Mouse (Mus musculus): ENCODE measurements around the gene P2rx6. TPM values are rescaled to one million over a fixed set of nuclear protein-coding genes. Genes with fewer than 3 reads are reported as not detected.
"Not testable (repeated sequence)": the region's sequence is repeated elsewhere in the genome, so short reads cannot be mapped to it uniquely, and the experiment has no call there.

The P2rx6 gene
- polyA plus RNA-seq, 1 experiment = 0.25 TPM

DNA sequence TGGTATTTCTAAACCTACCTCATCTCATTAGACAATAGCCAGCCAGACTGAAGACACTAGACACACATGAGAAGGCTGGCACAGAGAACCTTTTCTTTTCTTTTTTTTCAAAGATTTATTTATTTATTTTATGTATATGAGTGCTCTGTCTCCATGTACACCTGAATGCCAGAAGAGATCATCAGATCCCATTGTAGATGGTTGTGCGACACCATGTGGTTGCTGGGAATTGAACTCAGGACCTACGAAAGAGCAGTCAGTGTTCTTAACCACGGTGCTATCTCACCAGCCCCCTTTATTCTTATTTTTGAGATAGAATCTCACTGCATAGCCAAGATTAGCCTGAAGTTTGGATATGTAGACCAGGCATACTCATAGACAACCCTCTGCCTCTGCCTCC lies 25.1 kb upstream of the P2rx6 start:
- H3K4me1 ChIP-seq (ENCODE audit: control insufficient read depth, insufficient read depth, low read length) = peaks cover 3% of the 10 kb centered on the region
- H3K4me3 ChIP-seq (ENCODE audit: low read depth, low read length) = no peak overlapping the region
- TF ChIP-seq POLR2A (IDR thresholded peaks at IDR 0.05; ENCODE audit: insufficient read depth, low read length) = no peak
- no peak for TF ChIP-seq EP300 (IDR thresholded peaks at IDR 0.05; ENCODE audit: insufficient read depth, low read depth, low read length)
- no peak for TF ChIP-seq CTCF (IDR thresholded peaks at IDR 0.05; ENCODE audit: low read depth, low read length)
- no peak overlapping the region for H3K9ac ChIP-seq (ENCODE audit: low read depth, poor library complexity, severe bottlenecking)
- H3K27ac ChIP-seq (ENCODE audit: insufficient read depth, low read length) = no peak overlapping the region
- H3K27me3 ChIP-seq (ENCODE audit: control insufficient read depth, insufficient read depth, low read length, poor library complexity, severe bottlenecking) = no peaks in the 10 kb centered on the region
- no peaks in the 10 kb centered on the region for H3K9me3 ChIP-seq (replicated peaks; ENCODE audit: control insufficient read depth, insufficient read depth, low read length, poor library complexity, severe bottlenecking)
- H3K36me3 ChIP-seq (ENCODE audit: control insufficient read depth, insufficient read depth, low read length, poor library complexity, severe bottlenecking) = no peaks in the 10 kb centered on the region

DNA sequence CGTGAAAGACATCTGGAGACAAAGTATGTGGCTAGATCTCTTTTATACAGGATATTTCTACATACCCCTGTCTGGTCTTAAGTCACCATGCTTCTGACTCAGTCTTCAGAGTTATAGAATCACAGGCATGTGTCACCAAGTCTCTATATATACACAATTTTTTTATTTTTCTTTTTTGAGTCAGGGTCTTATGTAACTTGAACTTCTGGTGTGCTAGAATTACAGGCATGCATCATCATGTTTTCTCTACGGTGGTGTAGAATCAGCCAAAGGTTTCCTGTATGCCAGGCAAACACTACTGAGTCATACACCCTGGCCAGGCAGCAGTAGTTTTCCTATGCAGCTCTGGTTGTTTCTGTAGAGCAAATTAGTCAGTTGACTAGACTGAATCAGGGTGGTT lies 19.1 kb upstream of the P2rx6 start:
- TF ChIP-seq POLR2A (IDR thresholded peaks at IDR 0.05; ENCODE audit: insufficient read depth, low read length) (no peak), EP300 (IDR thresholded peaks at IDR 0.05; ENCODE audit: insufficient read depth, low read depth, low read length) (no peak)
- Histone ChIP-seq H3K27ac (ENCODE audit: insufficient read depth, low read length) (no peak overlapping the region), H3K4me3 (ENCODE audit: low read depth, low read length) (no peak overlapping the region), H3K27me3 (ENCODE audit: control insufficient read depth, insufficient read depth, low read length, poor library complexity, severe bottlenecking) (no peaks in the 10 kb centered on the region), H3K9ac (ENCODE audit: low read depth, poor library complexity, severe bottlenecking) (no peak overlapping the region), H3K4me1 (ENCODE audit: control insufficient read depth, insufficient read depth, low read length) (no peaks in the 10 kb centered on the region), H3K36me3 (ENCODE audit: control insufficient read depth, insufficient read depth, low read length, poor library complexity, severe bottlenecking) (no peaks in the 10 kb centered on the region), H3K9me3 (replicated peaks; ENCODE audit: control insufficient read depth, insufficient read depth, low read length, poor library complexity, severe bottlenecking) (no peaks in the 10 kb centered on the region)

GRCm38 (mm10) chr16:17552837-17553236 lies 8.8 kb upstream of the P2rx6 start:
- Histone ChIP-seq H3K9me3 (replicated peaks; ENCODE audit: control insufficient read depth, insufficient read depth, low read length, poor library complexity, severe bottlenecking) (no peaks in the 10 kb centered on the region), H3K4me3 (ENCODE audit: low read depth, low read length) (no peak overlapping the region), H3K27me3 (ENCODE audit: control insufficient read depth, insufficient read depth, low read length, poor library complexity, severe bottlenecking) (no peaks in the 10 kb centered on the region), H3K4me1 (ENCODE audit: control insufficient read depth, insufficient read depth, low read length) (no peaks in the 10 kb centered on the region), H3K36me3 (ENCODE audit: control insufficient read depth, insufficient read depth, low read length, poor library complexity, severe bottlenecking) (no peaks in the 10 kb centered on the region), H3K9ac (ENCODE audit: low read depth, poor library complexity, severe bottlenecking) (no peak overlapping the region), H3K27ac (ENCODE audit: insufficient read depth, low read length) (no peak overlapping the region)
- no peak for TF ChIP-seq EP300 (IDR thresholded peaks at IDR 0.05; ENCODE audit: insufficient read depth, low read depth, low read length)
- no peak for TF ChIP-seq CTCF (IDR thresholded peaks at IDR 0.05; ENCODE audit: low read depth, low read length)
- TF ChIP-seq POLR2A (IDR thresholded peaks at IDR 0.05; ENCODE audit: insufficient read depth, low read length) = no peak

GRCm38 (mm10) chr16:17553910-17554685 lies 7.6 kb upstream of the P2rx6 start:
- TF ChIP-seq EP300 (IDR thresholded peaks at IDR 0.05; ENCODE audit: insufficient read depth, low read depth, low read length) = peak; percentile 37; the same call in 1 of the 2 replicates
- no peak for TF ChIP-seq CTCF (IDR thresholded peaks at IDR 0.05; ENCODE audit: low read depth, low read length)
- Histone ChIP-seq H3K4me3 (ENCODE audit: low read depth, low read length) (peak overlapping the region; percentile 46), H3K36me3 (ENCODE audit: control insufficient read depth, insufficient read depth, low read length, poor library complexity, severe bottlenecking) (no peaks in the 10 kb centered on the region), H3K4me1 (ENCODE audit: control insufficient read depth, insufficient read depth, low read length) (no peaks in the 10 kb centered on the region), H3K9me3 (replicated peaks; ENCODE audit: control insufficient read depth, insufficient read depth, low read length, poor library complexity, severe bottlenecking) (no peaks in the 10 kb centered on the region), H3K27me3 (ENCODE audit: control insufficient read depth, insufficient read depth, low read length, poor library complexity, severe bottlenecking) (no peaks in the 10 kb centered on the region), H3K27ac (ENCODE audit: insufficient read depth, low read length) (peak overlapping the region; percentile 62), H3K9ac (ENCODE audit: low read depth, poor library complexity, severe bottlenecking) (no peak overlapping the region)

GRCm38 (mm10) chr16:17554702-17555101 lies 7.0 kb upstream of the P2rx6 start:
- not testable (repeated sequence) for H3K9me3 ChIP-seq (replicated peaks; ENCODE audit: control insufficient read depth, insufficient read depth, low read length, poor library complexity, severe bottlenecking); H3K9ac ChIP-seq (ENCODE audit: low read depth, poor library complexity, severe bottlenecking); H3K36me3 ChIP-seq (ENCODE audit: control insufficient read depth, insufficient read depth, low read length, poor library complexity, severe bottlenecking); H3K4me3 ChIP-seq (ENCODE audit: low read depth, low read length); H3K27me3 ChIP-seq (ENCODE audit: control insufficient read depth, insufficient read depth, low read length, poor library complexity, severe bottlenecking); H3K4me1 ChIP-seq (ENCODE audit: control insufficient read depth, insufficient read depth, low read length); H3K27ac ChIP-seq (ENCODE audit: insufficient read depth, low read length)

- TF ChIP-seq EP300 (IDR thresholded peaks at IDR 0.05; ENCODE audit: insufficient read depth, low read depth, low read length) (no peak), CTCF (IDR thresholded peaks at IDR 0.05; ENCODE audit: low read depth, low read length) (no peak), POLR2A (IDR thresholded peaks at IDR 0.05; ENCODE audit: insufficient read depth, low read length) (no peak)
- no peaks in the 10 kb centered on the region for H3K27me3 ChIP-seq (ENCODE audit: control insufficient read depth, insufficient read depth, low read length, poor library complexity, severe bottlenecking)
- no peaks in the 10 kb centered on the region for H3K4me1 ChIP-seq (ENCODE audit: control insufficient read depth, insufficient read depth, low read length)
- H3K9ac ChIP-seq (ENCODE audit: low read depth, poor library complexity, severe bottlenecking) = no peak overlapping the region
- H3K27ac ChIP-seq (ENCODE audit: insufficient read depth, low read length) = no peak overlapping the region
- H3K4me3 ChIP-seq (ENCODE audit: low read depth, low read length) = no peak overlapping the region
- H3K36me3 ChIP-seq (ENCODE audit: control insufficient read depth, insufficient read depth, low read length, poor library complexity, severe bottlenecking) = no peaks in the 10 kb centered on the region
- no peaks in the 10 kb centered on the region for H3K9me3 ChIP-seq (replicated peaks; ENCODE audit: control insufficient read depth, insufficient read depth, low read length, poor library complexity, severe bottlenecking)
These were observed 5.5 kb upstream of the P2rx6 start for GRCm38 (mm10) chr16:17556180-17556579.

Measured in ES-Bruce4 (cell line).